ENCODE assay signal across 17 mouse cellular contexts in genomic region chr2:18933418-18933817, GRCm38 (mm10).
A peak's percentile ranks its signal among the peaks of the same experiment; 100 is the strongest.
DNase-seq lines count a peak whose midpoint lies in the region; ATAC-seq and TF ChIP-seq lines count a peak whose summit lies in the region.
"Had no signal": no experiment of that assay in that cellular context is flagged by ENCODE, and none has a peak within 500 bp of the region (broad histone marks: within the 10 kb centered on the region; RNA-seq: fewer than 3 reads in every experiment).

No protein-coding gene starts in this region.

- H3K4me1 ChIP-seq in embryonic facial prominence, embryonic 10.5 days, result peaks cover 33% of the 10 kb centered on the region
- H3K4me1 ChIP-seq in forebrain, embryonic 14.5 days (ENCODE audit: control insufficient read depth, insufficient read depth, low read length), result peaks cover 6% of the 10 kb centered on the region; the same call in 1 of the 2 replicates
- H3K4me1 ChIP-seq in hindbrain, postnatal 0 days (ENCODE audit: insufficient read depth, low read length), result 0 out of 2 replicates have a peak, but pooled peaks cover 3% of the 10 kb centered on the region
- peaks cover 12% of the 10 kb centered on the region; the same call in 1 of the 2 replicates for H3K4me1 ChIP-seq in midbrain, embryonic 14.5 days (ENCODE audit: control insufficient read depth, insufficient read depth, low read length)
- peaks cover 7% of the 10 kb centered on the region for H3K4me1 ChIP-seq in lung, adult 2 months (ENCODE audit: control insufficient read depth, insufficient read depth, low read length)

- WGBS in embryonic facial prominence, embryonic 10.5 days, result 19% methylated on average over 7 of the region's 7 CpGs
- 16% methylated on average over 7 of the region's 7 CpGs for WGBS in forebrain, embryonic 14.5 days
- 48% methylated on average over 7 of the region's 7 CpGs for WGBS in hindbrain, postnatal 0 days
- 9% methylated on average over 7 of the region's 7 CpGs for WGBS in midbrain, embryonic 14.5 days
- 82% methylated on average over 7 of the region's 7 CpGs for WGBS in lung, adult 2 months

- TF ChIP-seq CTCF in hindbrain, postnatal 0 days (IDR thresholded peaks at IDR 0.05; ENCODE audit: low read depth), result no peak
- no peak for TF ChIP-seq CTCF in lung, adult 2 months (IDR thresholded peaks at IDR 0.05; ENCODE audit: insufficient read depth, low read length)

- peak; percentile 37; the same call in 1 of the 2 replicates for ATAC-seq in forebrain, embryonic 14.5 days
- ATAC-seq in hindbrain, postnatal 0 days, result no peak
- no peak for ATAC-seq in midbrain, embryonic 14.5 days (ENCODE audit: low FRiP score, low TSS enrichment)
- ATAC-seq in activated CD4-positive, CD25-positive, alpha-beta regulatory T cell, adult 4 months, result no peak
- ATAC-seq: CD4-positive, CD25-positive, alpha-beta regulatory T cell, adult 4 months; lung, postnatal 0 days had no signal

- no peak for TF ChIP-seq POLR2A in lung, adult 2 months (IDR thresholded peaks at IDR 0.05; ENCODE audit: borderline replicate concordance, extremely low read depth, low read depth, low read length)

- no peak overlapping the region for H3K4me2 ChIP-seq in forebrain, embryonic 14.5 days (ENCODE audit: low read length)
- H3K4me2 ChIP-seq in hindbrain, postnatal 0 days (ENCODE audit: low read depth, low read length), result 0 out of 2 replicates have a peak overlapping the region, but pooled peaks have one; percentile 7
- H3K4me2 ChIP-seq in midbrain, embryonic 14.5 days (ENCODE audit: low read length), result peak overlapping the region; percentile 30
- H3K4me2 ChIP-seq: liver, embryonic 13.5 days had no signal

- no peak overlapping the region for H3K4me3 ChIP-seq in embryonic facial prominence, embryonic 10.5 days
- H3K4me3 ChIP-seq in forebrain, embryonic 14.5 days (ENCODE audit: low read depth, low read length), result no peak overlapping the region
- H3K4me3 ChIP-seq in hindbrain, postnatal 0 days (ENCODE audit: low read length), result no peak overlapping the region
- H3K4me3 ChIP-seq in midbrain, embryonic 14.5 days (replicated peaks; ENCODE audit: low read depth, low read length), result no peak overlapping the region
- no peak overlapping the region for H3K4me3 ChIP-seq in lung, adult 2 months (replicated peaks; ENCODE audit: extremely low read depth, low read depth, low read length)
- H3K4me3 ChIP-seq: erythroblast, embryonic 14.5 days; liver, embryonic 13.5 days had no signal

- H3K9ac ChIP-seq in forebrain, embryonic 14.5 days (ENCODE audit: low read length), result no peak overlapping the region
- H3K9ac ChIP-seq in hindbrain, postnatal 0 days (replicated peaks; ENCODE audit: low read length), result no peak overlapping the region
- H3K9ac ChIP-seq in midbrain, embryonic 14.5 days (replicated peaks; ENCODE audit: low read length), result no peak overlapping the region

- H3K27me3 ChIP-seq in embryonic facial prominence, embryonic 10.5 days (replicated peaks; ENCODE audit: low read depth, poor library complexity, severe bottlenecking), result 0 out of 2 replicates have a peak, but pooled peaks cover 7% of the 10 kb centered on the region
- H3K27me3 ChIP-seq in forebrain, embryonic 14.5 days (replicated peaks; ENCODE audit: control insufficient read depth, insufficient read depth, low read length), result no peaks in the 10 kb centered on the region
- H3K27me3 ChIP-seq in hindbrain, postnatal 0 days (ENCODE audit: insufficient read depth, low read length), result no peaks in the 10 kb centered on the region
- no peaks in the 10 kb centered on the region for H3K27me3 ChIP-seq in midbrain, embryonic 14.5 days (ENCODE audit: control insufficient read depth, insufficient read depth, low read length)
- H3K27me3 ChIP-seq: liver, embryonic 13.5 days had no signal

- no peaks in the 10 kb centered on the region for H3K9me3 ChIP-seq in embryonic facial prominence, embryonic 10.5 days
- no peaks in the 10 kb centered on the region for H3K9me3 ChIP-seq in forebrain, embryonic 14.5 days (replicated peaks; ENCODE audit: control insufficient read depth, low read length)
- no peaks in the 10 kb centered on the region for H3K9me3 ChIP-seq in hindbrain, postnatal 0 days (ENCODE audit: low read length)
- no peaks in the 10 kb centered on the region for H3K9me3 ChIP-seq in midbrain, embryonic 14.5 days (ENCODE audit: control insufficient read depth, low read length)
- H3K9me3 ChIP-seq: liver, embryonic 13.5 days had no signal

- 0 out of 2 replicates have a peak overlapping the region, but pooled peaks have one; percentile 2 for H3K27ac ChIP-seq in embryonic facial prominence, embryonic 10.5 days (replicated peaks)
- no peak overlapping the region for H3K27ac ChIP-seq in forebrain, embryonic 14.5 days (ENCODE audit: low read depth, low read length)
- no peak overlapping the region for H3K27ac ChIP-seq in hindbrain, postnatal 0 days
- H3K27ac ChIP-seq in midbrain, embryonic 14.5 days (replicated peaks; ENCODE audit: low read depth, low read length), result no peak overlapping the region
- H3K27ac ChIP-seq: kidney, postnatal 0 days; liver, embryonic 13.5 days had no signal

- no peak for DNase-seq in embryonic facial prominence, embryonic 10.5 days (ENCODE audit: low spot score)
- no peak for DNase-seq in forebrain, embryonic 14.5 days (ENCODE audit: low spot score)
- no peak for DNase-seq in hindbrain, postnatal 0 days (ENCODE audit: low spot score)
- peak; percentile 37 for DNase-seq in midbrain, embryonic 14.5 days
- DNase-seq in layer of hippocampus, postnatal 36 days, result no peak
- DNase-seq in lung, adult 2 months, result no peak
- DNase-seq: adrenal gland, postnatal 14 days; cerebellum, postnatal 10 days; heart, adult 18-20 months; layer of hippocampus, adult 9-11 months; liver, embryonic 13.5 days; thymus, postnatal 25 days had no signal

- H3K36me3 ChIP-seq in embryonic facial prominence, embryonic 10.5 days (replicated peaks), result no peaks in the 10 kb centered on the region
- H3K36me3 ChIP-seq in forebrain, embryonic 14.5 days (ENCODE audit: control insufficient read depth, insufficient read depth, low read length), result no peaks in the 10 kb centered on the region
- no peaks in the 10 kb centered on the region for H3K36me3 ChIP-seq in hindbrain, postnatal 0 days (ENCODE audit: insufficient read depth, low read length)
- no peaks in the 10 kb centered on the region for H3K36me3 ChIP-seq in midbrain, embryonic 14.5 days (ENCODE audit: control insufficient read depth, insufficient read depth, low read length)
- H3K36me3 ChIP-seq: liver, embryonic 13.5 days had no signal
